Mouse (Mus musculus): ENCODE data around the gene Btrc. TPM values are rescaled to one million over a fixed set of nuclear protein-coding genes. Genes with fewer than 3 reads are reported as not detected.

Gene Btrc
- polyA plus RNA-seq, 1 experiment from 2014 or later: 48.1 TPM

DNA sequence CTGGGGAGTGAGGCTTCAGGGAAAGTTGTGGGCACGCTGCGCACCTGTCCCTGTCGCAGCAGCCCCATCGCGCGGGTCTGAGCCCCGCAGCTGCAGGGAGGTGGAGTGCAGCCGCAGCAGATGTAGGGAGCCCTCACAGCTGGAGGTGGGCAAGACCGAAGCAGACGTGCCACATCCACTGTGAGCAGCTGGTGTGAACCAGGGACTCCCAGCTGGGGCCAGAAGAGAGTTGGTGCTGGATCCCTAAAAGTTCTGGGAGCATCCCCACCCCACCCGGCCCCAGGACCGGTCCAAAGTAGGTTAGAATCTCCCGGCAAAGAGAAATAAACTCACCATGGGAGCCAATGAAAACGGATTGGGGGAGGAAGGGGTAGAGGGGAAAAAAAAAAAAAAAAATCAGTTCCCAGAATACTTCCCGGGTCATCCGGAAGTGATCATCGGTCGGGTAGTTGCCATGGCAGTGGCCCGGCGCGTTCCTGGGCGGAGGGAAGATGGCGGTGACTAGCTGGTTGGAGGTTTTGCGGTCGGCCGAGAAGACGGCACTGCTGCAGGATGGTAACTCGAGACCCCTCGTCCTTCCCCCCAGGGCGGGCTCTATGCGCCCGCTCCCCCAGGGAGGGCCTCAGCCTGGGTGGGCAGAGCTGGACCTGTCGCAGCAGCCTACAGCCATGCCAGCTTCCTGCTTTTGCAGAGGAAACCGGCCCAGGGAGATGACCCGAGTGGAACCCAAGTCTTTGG lies 196.8 kb downstream of the Btrc start, which contains the start of the genes Poll and Gm17018:
Gene Poll (minus strand): TSS at position 379 of the 738 bp plus-strand sequence.
Gene Gm17018 (plus strand): TSS at position 463 of the 738 bp plus-strand sequence.
- Histone ChIP-seq H3K9me3 (no peaks in the 10 kb centered on the region), H3K36me3 (peaks cover 14% of the 10 kb centered on the region), H3K4me3 (peak within 1 kb of the TSS; percentile 74), H3K9ac (peak within 1 kb of the TSS; percentile 90), H3K4me2 (peak within 1 kb of the TSS; percentile 93), H3K4me1 (peaks cover 14% of the 10 kb centered on the region), H3K27me3 (no peaks in the 10 kb centered on the region), H3K27ac (peak within 1 kb of the TSS; percentile 78)
- peak; percentile 79 for ATAC-seq (ENCODE audit: insufficient number of reproducible peaks, insufficient read depth, low FRiP score, low TSS enrichment, low read depth)
- under 1% methylated on average over 35 of the region's 35 CpGs for WGBS

DNA sequence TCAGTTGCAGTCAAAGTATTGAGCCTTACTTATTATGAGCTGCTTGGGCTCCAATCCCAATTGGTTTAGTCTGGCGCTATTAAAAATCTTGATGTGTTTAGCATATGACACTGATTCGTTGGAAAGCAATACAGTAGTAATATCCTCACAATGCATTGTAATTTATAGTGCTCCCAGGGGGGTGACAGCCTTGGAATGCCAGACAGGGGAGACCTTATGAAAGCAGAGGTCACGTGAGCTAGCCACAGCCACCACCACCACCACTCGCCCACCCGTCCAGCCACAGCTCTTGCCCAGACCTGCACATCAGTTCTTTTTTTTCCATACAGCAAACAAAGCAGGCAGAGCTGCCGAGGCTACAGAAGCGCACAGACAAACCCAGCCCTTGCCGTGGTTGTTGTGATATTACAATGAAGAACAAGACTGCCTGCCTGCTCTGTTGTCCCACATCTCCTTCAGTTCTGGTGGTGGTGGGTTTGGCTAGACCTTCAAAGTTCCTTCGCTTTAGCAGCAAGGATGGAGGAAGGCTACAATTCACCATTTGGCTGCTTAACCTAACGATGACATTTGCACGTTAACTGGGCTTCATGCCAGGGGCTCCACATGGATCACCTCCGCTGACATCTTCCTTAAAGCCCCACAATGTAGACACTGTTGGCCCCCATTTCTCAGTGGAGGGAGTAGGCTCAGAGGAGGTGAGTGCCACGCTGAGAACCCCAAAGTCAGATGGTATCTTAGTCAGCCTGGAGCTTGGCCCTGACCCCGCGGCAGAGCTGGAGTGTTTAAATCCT lies 202.6 kb downstream of the Btrc start:
- WGBS: 57% methylated on average over 15 of the region's 15 CpGs
- ATAC-seq (ENCODE audit: insufficient number of reproducible peaks, insufficient read depth, low FRiP score, low TSS enrichment, low read depth): no peak
- H3K4me3 ChIP-seq: no peak overlapping the region
- H3K4me1 ChIP-seq: peaks cover 40% of the 10 kb centered on the region
- no peaks in the 10 kb centered on the region for H3K9me3 ChIP-seq
- no peaks in the 10 kb centered on the region for H3K27me3 ChIP-seq
- no peak overlapping the region for H3K9ac ChIP-seq
- H3K36me3 ChIP-seq: no peaks in the 10 kb centered on the region
- peak overlapping the region; percentile 11; the same call in 1 of the 2 replicates for H3K27ac ChIP-seq
- H3K4me2 ChIP-seq: no peak overlapping the region

DNA sequence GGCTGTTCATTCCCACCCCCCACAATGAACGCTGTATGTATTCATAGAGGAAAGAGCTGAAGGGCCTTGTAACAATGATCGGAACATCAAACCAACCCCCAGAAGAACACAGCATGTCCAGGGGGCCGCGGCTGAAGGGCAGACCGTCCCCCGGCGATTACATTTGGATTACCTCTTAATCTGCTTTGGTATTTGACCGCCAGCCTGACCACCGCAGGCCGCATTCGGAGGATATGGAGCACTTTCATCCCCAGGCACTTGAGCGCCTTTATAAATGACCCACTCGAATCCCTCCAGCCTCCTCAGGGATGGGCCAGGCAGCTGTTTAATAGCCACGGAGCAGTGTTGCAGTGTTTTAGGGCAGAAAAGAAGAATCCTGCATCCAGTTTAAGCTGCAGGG lies 203.8 kb downstream of the Btrc start:
- Histone ChIP-seq H3K4me1 (peaks cover 40% of the 10 kb centered on the region), H3K27me3 (no peaks in the 10 kb centered on the region), H3K36me3 (peaks cover 9% of the 10 kb centered on the region), H3K27ac (0 out of 2 replicates have a peak overlapping the region, but pooled peaks have one; percentile 11), H3K9ac (0 out of 2 replicates have a peak overlapping the region, but pooled peaks have one; percentile 22), H3K9me3 (no peaks in the 10 kb centered on the region), H3K4me3 (no peak overlapping the region), H3K4me2 (no peak overlapping the region)
- 19% methylated on average over 14 of the region's 14 CpGs for WGBS
- ATAC-seq (ENCODE audit: insufficient number of reproducible peaks, insufficient read depth, low FRiP score, low TSS enrichment, low read depth): no peak

DNA sequence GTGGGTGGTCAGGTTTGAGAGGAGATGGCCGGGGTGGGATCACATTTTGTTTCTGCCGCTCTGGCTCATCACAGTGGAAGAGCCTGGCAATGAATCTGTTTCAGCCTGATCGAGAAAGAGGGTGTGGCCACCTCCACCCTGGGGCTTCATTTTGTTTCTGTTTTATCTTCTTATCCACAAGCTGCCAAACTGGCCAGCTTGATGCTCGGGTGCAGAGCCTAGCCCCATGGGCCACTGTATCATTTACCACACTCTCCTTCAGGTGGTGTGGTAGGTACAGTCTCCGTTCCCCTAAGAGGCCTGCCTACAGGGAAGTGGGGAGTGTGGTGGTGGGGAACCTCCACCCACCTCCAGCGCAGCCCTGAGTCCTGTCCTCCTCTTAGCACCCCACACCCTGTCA lies 209.5 kb downstream of the Btrc start:
- H3K27me3 ChIP-seq: no peaks in the 10 kb centered on the region
- H3K4me1 ChIP-seq: peaks cover 46% of the 10 kb centered on the region
- no peak overlapping the region for H3K9ac ChIP-seq
- no peak for ATAC-seq (ENCODE audit: insufficient number of reproducible peaks, insufficient read depth, low FRiP score, low TSS enrichment, low read depth)
- H3K36me3 ChIP-seq: peaks cover 28% of the 10 kb centered on the region
- H3K4me3 ChIP-seq: no peak overlapping the region
- WGBS: 67% methylated on average over 6 of the region's 6 CpGs
- H3K9me3 ChIP-seq: no peaks in the 10 kb centered on the region
- H3K27ac ChIP-seq: no peak overlapping the region
- H3K4me2 ChIP-seq: no peak overlapping the region

DNA sequence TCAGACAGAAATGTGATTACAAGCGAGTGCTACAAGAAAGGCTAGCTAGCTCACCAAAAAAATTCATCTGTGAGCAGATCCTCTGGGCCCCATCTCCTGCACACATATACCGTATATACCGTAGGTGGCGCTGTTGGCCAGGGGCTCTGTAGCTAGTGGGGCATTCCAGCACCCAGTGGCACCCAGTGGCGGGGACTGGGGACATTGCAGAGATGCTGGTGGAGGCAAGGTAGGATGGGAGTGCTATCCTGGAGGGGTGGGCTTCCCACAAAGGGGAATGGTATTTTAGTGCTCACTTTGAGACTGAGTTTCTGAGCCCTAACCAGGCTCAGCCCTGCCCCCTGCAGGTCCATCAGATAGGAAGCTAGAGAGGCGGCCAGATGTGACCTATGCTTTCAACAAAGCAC lies 210.3 kb downstream of the Btrc start:
- H3K36me3 ChIP-seq: peaks cover 36% of the 10 kb centered on the region
- H3K27ac ChIP-seq: no peak overlapping the region
- peaks cover 42% of the 10 kb centered on the region for H3K4me1 ChIP-seq
- whole genome bisulfite sequencing: 21% methylated on average over 6 of the region's 6 CpGs
- H3K4me3 ChIP-seq: no peak overlapping the region
- H3K27me3 ChIP-seq: no peaks in the 10 kb centered on the region
- ATAC-seq (ENCODE audit: insufficient number of reproducible peaks, insufficient read depth, low FRiP score, low TSS enrichment, low read depth): peak; percentile 52; the same call in 1 of the 2 replicates
- H3K4me2 ChIP-seq: no peak overlapping the region
- no peaks in the 10 kb centered on the region for H3K9me3 ChIP-seq
- no peak overlapping the region for H3K9ac ChIP-seq

DNA sequence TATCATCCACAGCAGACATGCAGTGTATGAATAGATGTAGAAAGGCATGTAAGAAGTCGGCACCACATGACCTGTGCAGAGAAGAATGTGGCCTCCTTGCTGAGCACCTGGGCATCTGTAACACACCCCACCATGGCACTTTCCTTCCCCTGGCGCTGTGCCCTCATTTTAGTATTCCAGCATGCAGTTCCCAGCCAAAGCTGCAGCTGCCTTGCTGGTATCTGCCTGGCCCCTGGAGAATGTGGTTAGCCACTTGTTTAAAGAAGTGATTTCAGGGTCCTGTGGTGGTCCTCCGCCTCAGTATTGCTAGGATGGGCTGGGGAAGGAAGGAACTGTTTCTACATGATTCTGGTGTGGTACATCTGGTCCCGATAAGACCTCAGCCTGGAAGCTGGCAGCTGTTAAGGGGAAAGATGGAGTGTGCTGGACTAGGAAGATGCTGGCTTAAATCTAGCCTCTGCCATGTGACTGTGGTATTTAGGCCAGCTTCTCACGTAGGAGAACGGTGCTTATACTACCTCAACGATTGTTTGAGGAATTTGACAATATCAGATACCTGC lies 210.9 kb downstream of the Btrc start:
- Histone ChIP-seq H3K9ac (no peak overlapping the region; the same call in 1 of the 2 replicates), H3K9me3 (no peaks in the 10 kb centered on the region), H3K4me3 (no peak overlapping the region), H3K27ac (peak overlapping the region; percentile 60), H3K4me1 (peaks cover 40% of the 10 kb centered on the region), H3K27me3 (no peaks in the 10 kb centered on the region), H3K4me2 (no peak overlapping the region), H3K36me3 (peaks cover 41% of the 10 kb centered on the region)
- ATAC-seq (ENCODE audit: insufficient number of reproducible peaks, insufficient read depth, low FRiP score, low TSS enrichment, low read depth): no peak
- 54% methylated on average over 7 of the region's 7 CpGs for WGBS

DNA sequence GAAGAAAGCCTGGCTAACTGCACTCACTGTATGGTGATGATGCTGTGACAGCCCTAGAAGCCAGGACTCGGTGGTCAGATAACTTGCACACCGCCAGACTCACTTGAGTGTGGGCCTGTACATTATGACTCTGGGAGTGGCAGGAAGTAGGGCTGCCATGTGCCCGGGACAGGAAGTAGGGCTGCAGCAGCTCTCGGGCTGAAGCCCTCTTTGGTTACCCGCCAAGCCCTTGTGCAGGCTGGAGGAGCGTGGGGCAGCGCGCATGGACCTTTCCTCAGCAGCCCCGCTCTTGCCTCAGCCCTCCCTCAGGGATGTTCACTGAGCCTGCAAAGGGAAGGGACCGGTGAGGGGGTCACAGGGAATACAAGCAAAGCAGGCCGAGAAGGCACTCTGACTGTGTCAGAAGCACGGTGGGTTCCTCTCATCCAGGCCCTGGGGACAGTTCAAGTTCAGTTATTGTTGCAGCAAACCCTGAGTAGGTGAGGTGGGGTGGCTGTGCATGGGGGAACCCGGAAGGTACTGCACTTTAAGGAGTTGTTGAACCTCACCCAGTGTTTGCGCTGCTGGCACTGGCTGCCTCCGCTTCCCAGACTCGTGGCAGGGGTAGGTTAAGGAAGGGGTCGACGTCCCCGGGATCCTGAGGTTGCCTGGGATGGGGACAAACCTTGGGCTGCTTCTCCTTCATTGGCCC lies 211.6 kb downstream of the Btrc start:
- Histone ChIP-seq H3K36me3 (peaks cover 47% of the 10 kb centered on the region), H3K4me1 (peaks cover 39% of the 10 kb centered on the region), H3K9me3 (no peaks in the 10 kb centered on the region), H3K27me3 (no peaks in the 10 kb centered on the region), H3K4me2 (0 out of 2 replicates have a peak overlapping the region, but pooled peaks have one; percentile 3), H3K27ac (peak overlapping the region; percentile 60; the same call in 1 of the 2 replicates), H3K4me3 (no peak overlapping the region), H3K9ac (0 out of 2 replicates have a peak overlapping the region, but pooled peaks have one; percentile 17)
- ATAC-seq (ENCODE audit: insufficient number of reproducible peaks, insufficient read depth, low FRiP score, low TSS enrichment, low read depth): no peak
- 39% methylated on average over 19 of the region's 19 CpGs for WGBS

DNA sequence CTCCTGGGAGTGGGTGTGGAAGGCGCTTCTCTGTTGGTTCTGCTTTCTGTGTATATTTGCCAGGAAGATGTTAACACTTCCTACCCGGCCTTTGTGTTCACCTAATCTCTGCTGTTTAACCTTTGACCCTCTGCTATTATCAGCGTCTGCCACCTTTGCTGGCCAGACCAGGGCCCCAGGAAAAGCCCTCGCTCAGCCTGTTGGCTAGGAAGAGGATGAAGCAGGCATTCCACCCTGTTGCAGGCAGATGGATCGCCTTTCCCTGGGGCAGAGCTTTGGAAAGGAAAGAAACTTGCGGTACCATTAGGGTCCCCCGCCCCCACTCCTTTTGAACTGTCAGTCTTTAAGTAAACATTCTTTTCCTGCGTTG lies 212.1 kb downstream of the Btrc start:
- no peak for ATAC-seq (ENCODE audit: insufficient number of reproducible peaks, insufficient read depth, low FRiP score, low TSS enrichment, low read depth)
- Histone ChIP-seq H3K27ac (no peak overlapping the region), H3K4me2 (0 out of 2 replicates have a peak overlapping the region, but pooled peaks have one; percentile 3), H3K27me3 (no peaks in the 10 kb centered on the region), H3K36me3 (peaks cover 47% of the 10 kb centered on the region), H3K4me1 (peaks cover 42% of the 10 kb centered on the region), H3K9ac (0 out of 2 replicates have a peak overlapping the region, but pooled peaks have one; percentile 17), H3K9me3 (no peaks in the 10 kb centered on the region), H3K4me3 (no peak overlapping the region)
- 9% methylated on average over 8 of the region's 8 CpGs for WGBS

DNA sequence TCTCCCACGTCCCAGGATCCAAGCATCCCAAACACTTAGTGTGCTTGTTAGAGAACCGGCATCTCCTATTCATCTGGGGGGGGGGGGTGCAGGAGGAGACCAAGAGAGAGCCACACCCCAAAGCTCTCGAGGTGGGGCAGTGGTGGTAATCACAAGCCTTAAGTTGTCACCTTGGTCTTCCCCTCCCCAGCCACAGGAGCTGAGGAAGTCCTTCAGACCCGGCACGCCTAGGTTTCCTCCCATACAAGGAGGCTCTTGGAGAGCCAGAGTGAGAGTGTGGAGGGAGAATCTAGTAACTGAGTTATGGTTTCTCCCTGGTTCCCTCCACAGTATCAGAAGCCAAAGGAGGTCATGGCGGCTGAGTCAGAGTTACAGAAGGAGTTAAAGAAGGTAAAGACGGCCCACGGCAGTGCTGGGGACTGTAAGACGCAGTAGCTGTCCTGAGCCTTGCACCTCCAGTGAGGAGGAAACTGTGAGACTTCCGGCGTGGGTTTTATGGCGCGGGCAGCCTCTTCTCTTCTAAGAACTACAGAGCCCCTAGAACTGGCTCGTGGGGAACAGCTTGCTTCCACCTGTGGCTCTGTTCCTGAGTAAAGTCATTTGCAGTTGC lies 213.7 kb downstream of the Btrc start:
- ATAC-seq (ENCODE audit: insufficient number of reproducible peaks, insufficient read depth, low FRiP score, low TSS enrichment, low read depth): no peak
- Histone ChIP-seq H3K4me1 (peaks cover 47% of the 10 kb centered on the region), H3K36me3 (peaks cover 43% of the 10 kb centered on the region)

DNA sequence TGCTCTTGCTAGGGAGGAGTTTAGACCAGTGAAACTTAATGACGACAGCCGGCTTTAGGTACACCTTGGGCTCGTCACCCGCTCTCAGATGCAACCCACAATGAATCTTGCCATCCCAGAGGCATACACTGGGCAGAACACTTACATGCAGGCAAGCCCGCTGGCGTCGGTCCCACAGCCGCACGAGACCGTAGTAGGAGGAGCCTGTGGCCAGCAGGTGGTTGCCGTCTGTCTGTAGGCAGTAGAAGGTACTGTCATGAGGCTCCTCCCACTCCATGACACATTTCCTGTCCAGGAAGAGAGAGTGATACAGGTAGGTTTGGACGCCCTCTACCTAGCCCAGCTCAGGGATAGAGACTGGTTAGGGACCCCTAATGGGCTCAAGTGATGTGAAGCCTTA lies 215.4 kb downstream of the Btrc start:
- H3K36me3 ChIP-seq: peaks cover 39% of the 10 kb centered on the region
- 88% methylated on average over 12 of the region's 12 CpGs for WGBS
- H3K9ac ChIP-seq: no peak overlapping the region
- H3K9me3 ChIP-seq: no peaks in the 10 kb centered on the region
- no peaks in the 10 kb centered on the region for H3K27me3 ChIP-seq
- peaks cover 46% of the 10 kb centered on the region for H3K4me1 ChIP-seq
- no peak overlapping the region for H3K4me2 ChIP-seq
- H3K27ac ChIP-seq: no peak overlapping the region
- no peak for ATAC-seq (ENCODE audit: insufficient number of reproducible peaks, insufficient read depth, low FRiP score, low TSS enrichment, low read depth)
- H3K4me3 ChIP-seq: no peak overlapping the region

More for the DNA sequence above, 213.7 kb downstream of the Btrc start:
- H3K4me3 ChIP-seq: no peak overlapping the region
- no peak overlapping the region for H3K9ac ChIP-seq
- no peaks in the 10 kb centered on the region for H3K9me3 ChIP-seq
- H3K4me2 ChIP-seq: no peak overlapping the region
- no peak overlapping the region for H3K27ac ChIP-seq
- 80% methylated on average over 14 of the region's 14 CpGs for WGBS
- no peaks in the 10 kb centered on the region for H3K27me3 ChIP-seq

Data from embryonic facial prominence, embryonic 13.5 days (tissue).